Mouse (Mus musculus): ENCODE measurements around the gene Insig1. TPM values are rescaled to one million over a fixed set of nuclear protein-coding genes. Genes with fewer than 3 reads are reported as not detected.
A peak's percentile ranks its signal among the peaks of the same experiment; 100 is the strongest.

Gene Insig1
- total RNA-seq, 2 experiments from 2014 or later: 66.4 to 98.6 TPM

DNA sequence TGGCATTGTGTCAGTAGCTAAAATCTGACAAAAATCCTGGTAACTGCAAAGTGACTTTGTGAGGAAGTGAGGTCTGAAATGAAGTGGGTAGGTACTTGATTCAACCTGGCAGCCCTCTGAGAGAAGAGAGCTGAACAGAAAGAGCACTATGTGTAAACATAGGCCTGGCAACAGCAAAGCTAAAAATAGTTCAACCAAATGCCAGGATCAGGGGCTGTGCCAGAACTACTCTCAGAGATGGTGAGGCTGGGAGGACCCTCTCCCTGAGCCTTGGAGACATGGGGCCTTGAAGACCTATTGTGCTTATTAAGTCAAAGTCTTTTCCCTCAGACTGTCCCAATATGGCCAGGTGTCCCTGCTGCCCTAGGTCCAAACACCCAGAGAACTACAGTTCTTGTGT is 10.7 kb upstream of the Insig1 start:
- intact Hi-C loops (cut with DNase I): no loop called here
- DNase-seq (ENCODE audit: low spot score in 2 of 2): no peak

DNA sequence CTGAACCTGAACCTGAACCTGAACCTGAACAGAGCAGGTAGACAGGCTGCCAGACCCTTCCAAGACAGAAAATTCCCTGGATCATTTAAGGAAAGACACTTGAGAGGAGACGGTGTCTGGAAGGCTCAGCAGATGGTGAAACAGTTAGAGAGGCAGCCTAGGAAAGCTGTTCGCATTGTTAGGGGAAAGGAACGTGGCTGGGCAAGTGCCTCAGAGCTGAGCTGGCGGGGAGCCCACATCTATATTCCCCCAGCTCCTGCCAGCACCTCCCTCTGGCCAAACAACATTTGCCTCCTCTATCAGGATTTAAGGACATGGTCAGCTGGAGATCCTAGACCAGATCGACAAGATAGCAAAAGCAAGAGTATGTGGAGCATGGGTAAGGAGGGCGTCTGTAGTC is 10.2 kb upstream of the Insig1 start:
- intact Hi-C loops (cut with DNase I): no loop called here
- peak; percentile 20 to 28 for DNase-seq (ENCODE audit: low spot score in 2 of 2)

DNA sequence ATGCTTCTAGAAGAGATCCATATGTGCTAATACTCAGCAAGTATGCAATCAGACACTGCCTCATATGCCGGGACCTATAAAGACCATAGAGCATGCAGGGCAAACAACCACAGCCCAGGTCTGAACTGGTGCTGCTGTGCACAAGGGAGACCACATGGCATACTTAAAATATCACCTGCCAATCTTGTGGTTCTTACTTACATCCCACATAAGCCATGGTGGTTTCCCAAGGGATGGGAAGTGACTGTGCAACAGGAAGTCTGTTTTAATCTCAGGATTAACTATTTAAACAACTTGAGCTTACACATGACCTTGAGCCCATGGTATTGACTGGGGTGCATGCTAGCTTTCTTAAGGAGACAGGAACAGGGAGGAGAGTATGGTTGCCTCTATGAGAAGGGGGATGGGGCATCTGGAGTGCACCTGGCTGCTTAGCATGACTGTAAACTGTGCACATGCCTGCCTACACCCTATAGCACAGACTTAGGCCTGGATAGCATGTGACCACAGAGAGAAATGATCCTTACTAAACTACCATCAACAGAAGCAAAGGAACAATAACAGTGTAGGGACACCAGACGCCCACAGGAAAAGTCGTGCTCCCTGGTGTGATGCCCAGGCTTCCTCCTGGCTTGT is 7.1 kb upstream of the Insig1 start:
- DNase-seq (ENCODE audit: low spot score in 2 of 2): no peak
- intact Hi-C loops (cut with DNase I): no loop called here

DNA sequence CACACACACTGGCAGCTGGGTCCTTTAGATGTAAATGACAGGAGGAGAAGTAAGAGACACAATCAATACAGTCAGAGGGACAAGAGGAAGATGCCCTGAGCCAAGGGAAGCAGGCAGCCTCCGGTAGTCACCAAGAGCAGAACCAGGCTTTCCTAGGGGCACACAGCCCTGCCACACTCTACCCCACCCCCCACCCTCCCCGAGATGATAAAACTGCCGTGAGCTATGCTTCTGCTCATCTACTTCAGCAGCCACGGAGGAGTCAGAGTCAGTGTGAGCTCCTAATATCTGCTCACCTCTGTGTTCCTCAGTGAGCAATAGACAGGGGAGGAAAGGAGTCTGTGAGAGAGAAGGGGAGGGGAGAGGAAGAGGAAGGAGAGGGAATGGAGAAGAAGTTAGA is 5.9 kb upstream of the Insig1 start:
- intact Hi-C loops (cut with DNase I): no loop called here
- DNase-seq (ENCODE audit: low spot score in 2 of 2): no peak

DNA sequence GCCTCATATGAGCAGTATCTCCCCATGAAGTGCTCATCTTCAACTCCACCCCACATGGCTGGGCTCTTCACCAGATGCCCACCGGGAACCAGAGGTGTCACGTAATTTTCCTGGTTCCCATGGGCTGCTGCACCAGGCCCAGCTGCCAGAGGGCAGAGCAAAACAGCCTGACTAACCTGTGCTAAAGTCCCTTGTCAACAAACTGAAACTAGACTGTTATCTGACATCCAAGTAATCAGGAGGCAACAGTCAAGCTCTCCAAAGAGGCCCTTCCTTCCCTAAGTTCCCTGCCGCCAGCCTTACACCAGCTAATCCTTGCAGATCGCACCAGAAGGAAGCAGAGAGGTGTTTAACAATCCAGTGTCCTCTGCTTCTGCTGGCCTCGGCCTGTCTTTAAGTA is 4.9 kb upstream of the Insig1 start:
- DNase-seq (ENCODE audit: low spot score in 2 of 2): no peak
- intact Hi-C loops (cut with DNase I): no loop called here

DNA sequence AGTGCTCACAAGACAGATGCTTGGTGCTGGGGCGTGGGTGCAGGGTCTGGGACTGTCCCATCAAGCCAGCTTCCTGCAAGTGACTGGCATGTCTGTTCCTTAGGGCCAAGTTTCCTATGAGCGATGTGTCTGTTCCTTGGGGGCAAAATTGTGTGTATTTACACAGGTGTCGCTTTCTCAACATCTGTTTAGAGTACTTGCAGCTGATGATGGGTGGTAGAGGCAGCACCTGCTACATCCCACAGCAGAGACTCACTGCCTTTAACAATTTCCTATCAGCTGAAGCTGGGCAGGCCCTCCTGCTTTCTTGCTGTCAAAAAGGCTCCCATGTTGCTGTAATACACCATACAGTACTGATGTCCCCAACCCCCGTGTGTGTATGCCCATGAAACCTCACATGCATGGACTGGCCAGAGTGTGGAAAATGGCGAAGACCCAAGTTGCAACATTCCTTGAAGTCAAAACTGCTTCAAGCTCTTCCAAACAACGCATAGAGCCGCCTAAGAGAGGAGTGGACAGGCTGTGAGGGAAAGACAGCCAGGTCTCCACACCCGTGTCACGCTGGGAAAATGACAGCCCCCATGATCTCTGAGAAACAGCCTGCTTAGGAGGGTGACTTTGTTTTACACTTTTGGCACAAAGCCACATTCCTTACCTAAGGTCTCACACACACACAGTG is 875 bp upstream of the Insig1 start:
- intact Hi-C loops (cut with DNase I): loop anchor here (5.0 to 10.0 kb wide), 2 partner anchors 225 to 278 kb away; partner anchors contain the start of genes Htr5a and Paxip1

DNA sequence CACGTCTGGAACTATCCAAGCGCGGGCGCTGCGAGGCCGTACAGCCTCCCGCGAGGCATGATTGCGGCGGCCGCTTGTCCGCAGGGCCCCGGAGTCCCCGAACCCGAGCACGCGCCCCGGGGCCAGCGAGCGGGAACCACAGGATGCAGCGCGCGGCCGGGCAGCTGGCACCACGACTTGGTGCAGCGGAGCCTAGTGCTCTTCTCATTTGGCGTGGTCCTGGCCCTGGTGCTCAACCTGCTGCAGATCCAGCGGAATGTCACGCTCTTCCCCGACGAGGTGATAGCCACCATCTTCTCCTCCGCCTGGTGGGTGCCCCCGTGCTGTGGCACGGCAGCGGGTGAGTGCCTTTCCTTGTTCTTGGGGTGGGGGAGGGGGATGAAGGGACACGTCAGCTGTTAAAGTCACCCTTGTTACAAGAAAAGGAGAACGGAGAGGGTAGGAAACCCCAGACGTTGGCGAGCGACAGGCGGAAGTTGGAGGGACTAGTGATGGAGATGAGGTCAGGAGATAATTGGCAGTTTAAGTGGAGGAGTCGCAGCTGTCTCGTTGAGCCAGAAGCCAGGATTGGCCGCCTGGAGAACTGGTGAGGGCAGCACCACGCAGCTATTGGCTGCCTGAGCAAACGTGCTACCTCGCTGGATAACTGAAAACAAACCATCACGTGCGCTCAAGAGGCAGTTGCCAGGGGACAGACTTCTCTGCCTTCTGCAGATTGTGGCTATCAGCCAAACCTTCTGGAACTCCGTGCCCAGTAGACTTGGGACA is 477 bp downstream of the Insig1 start:
- intact Hi-C loops (cut with DNase I): loop anchor here (5.0 to 10.0 kb wide), 2 partner anchors 227 to 279 kb away; partner anchors contain the start of genes Htr5a and Paxip1

More for the DNA sequence above, 875 bp upstream of the Insig1 start:
- DNase-seq (ENCODE audit: low spot score in 2 of 2): peak in 1 of 2 experiments; percentile 8

DNA sequence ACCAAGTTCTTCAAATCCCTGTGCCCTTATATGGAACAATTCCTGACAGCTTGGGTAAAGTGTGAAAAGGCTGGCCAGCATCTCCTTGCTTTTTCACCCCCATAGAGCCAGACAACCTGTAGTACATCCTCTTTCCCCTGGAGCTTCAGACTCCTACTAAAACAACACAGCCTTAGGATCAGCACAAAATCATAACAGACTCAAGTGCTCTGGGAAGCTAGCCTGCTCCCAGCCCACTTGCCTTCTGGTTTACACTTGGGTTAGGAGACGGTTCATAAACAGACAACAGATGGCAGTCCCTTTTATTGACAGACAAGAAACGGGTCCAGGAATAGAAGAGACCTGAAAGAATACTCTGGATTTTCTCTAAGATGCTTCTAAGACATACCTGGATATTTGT is 8.3 kb downstream of the Insig1 start:
- DNase-seq (ENCODE audit: low spot score in 2 of 2): peak in 1 of 2 experiments; percentile 17
- intact Hi-C loops (cut with DNase I): loop anchor here (10.0 kb wide), 1 partner anchor 235 kb away; the partner anchor contains the start of gene Htr5a

More for the DNA sequence above, 477 bp downstream of the Insig1 start:
- peak; percentile 88 to 89 for DNase-seq (ENCODE audit: low spot score in 2 of 2)

DNA sequence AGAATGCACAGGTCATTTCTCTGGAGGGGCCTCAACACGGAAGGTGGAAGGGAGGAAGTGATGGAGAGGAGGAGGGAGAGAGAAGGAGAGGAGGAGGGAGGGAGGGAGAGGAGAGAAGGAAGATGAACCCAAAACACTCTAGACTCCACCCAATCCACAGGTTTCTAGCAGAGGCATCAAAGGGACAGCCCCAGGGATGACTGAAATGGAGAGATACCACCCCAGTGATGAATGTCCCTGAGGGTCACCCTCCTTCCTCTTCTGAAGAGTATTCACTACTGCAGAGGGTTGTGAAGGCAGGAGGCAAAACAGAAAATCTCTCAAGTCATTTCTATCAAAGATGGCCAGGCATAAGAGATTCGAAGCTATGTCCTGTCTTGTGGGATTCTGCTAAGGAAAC is 10.0 kb downstream of the Insig1 start:
- intact Hi-C loops (cut with DNase I): no loop called here
- no peak for DNase-seq (ENCODE audit: low spot score in 2 of 2)

DNA sequence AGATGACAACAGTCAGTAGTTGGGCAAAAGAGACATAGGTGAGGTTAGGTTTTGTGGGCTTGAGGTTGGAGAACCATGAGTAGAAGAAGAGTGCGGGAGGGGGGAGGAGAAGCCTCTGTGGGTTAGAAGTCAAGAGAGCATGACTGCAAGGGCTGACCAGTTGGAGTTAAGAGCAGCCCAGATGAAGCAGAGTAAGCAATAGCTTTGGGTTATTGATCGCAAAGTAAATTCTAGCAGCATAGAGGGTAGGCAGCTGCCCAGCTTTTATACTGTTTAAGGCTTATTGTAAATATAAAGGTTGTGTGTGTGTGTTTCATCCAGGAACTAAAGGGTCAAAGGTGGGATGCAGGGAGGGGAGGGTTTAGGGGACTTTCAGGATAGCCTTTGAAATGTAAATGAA is 10.7 kb downstream of the Insig1 start:
- DNase-seq (ENCODE audit: low spot score in 2 of 2): no peak
- intact Hi-C loops (cut with DNase I): no loop called here

DNA sequence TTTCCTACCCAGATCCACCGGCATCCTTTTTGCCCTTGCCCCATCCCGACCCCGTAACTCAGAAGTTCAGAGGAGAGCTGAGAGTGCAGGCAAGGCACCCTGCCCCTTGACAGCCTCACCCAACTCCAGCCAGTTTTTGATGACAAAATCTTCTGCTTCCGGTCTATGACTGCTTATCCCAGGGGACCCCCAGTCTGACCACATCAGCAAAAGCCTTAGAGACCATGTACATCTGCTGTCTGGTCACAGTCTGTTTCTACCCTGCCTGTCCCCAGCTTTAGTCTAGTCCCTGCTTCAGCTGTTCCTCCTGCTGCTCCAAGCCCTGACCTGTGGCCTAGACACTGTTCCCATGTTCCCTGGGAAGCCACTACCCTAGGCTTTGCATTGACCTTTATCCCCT is 11.1 kb downstream of the Insig1 start:
- no peak for DNase-seq (ENCODE audit: low spot score in 2 of 2)
- intact Hi-C loops (cut with DNase I): no loop called here

DNA sequence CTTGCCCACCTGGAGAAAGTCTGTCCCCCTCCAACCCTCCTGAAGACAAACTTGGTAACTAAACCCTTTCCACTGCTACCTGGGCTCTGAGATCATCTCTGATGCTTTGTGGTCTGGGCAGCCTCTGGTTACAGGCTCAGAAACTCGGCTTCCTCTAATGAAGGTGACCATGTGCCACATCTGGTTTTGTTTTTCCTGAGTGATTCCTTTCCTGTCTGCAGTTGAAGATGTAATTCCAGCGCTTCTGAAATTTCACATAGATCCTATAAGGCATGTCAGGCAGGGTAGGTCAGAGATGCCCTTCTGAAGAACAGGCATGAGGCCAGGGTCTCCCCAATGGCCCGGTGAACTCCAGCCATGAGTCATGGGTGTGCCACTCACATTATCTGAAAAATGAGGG is 11.6 kb downstream of the Insig1 start:
- no peak for DNase-seq (ENCODE audit: low spot score in 2 of 2)
- intact Hi-C loops (cut with DNase I): no loop called here

DNA sequence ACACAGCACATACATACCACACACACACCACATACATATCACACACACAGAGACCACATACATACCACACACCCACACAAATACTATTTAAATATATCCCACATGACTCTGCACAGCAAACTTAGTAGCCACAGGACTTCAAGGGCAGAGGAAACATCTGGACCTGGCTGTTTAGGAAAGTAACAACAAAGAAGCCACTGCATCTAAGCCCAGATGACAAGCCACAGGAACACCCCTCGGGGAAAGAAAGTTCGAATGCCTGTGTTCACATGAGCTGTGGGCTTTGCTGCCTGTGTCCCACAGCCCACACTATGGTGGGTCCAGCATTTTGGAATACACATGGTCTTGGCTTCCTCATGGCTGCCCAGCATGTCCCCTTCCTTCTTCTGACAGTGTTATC is 13.6 kb downstream of the Insig1 start:
- intact Hi-C loops (cut with DNase I): no loop called here
- DNase-seq (ENCODE audit: low spot score in 2 of 2): no peak

DNA sequence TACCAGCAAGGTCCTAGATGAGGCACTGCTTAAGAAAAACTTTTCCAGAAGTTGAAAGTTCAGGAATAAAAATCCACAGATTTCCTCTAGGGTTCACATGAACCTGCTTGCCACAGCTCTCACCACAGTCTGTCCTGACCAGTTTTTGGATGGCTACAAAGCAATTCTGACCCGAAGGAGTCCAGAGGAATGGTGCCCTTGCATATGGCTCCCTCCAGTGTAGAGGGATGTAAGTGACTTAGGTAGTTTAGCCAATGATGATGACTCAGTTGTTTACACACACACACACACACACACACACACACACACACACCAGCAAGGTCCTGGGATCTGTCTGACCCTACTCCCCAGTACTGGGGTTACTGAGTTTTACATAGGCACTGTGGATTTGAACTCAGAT is 19.4 kb downstream of the Insig1 start:
- intact Hi-C loops (cut with DNase I): loop anchor here (5.0 to 10.0 kb wide), 3 partner anchors 233 to 406 kb away; no protein-coding TSS in a partner anchor
- no peak for DNase-seq (ENCODE audit: low spot score in 2 of 2)

DNA sequence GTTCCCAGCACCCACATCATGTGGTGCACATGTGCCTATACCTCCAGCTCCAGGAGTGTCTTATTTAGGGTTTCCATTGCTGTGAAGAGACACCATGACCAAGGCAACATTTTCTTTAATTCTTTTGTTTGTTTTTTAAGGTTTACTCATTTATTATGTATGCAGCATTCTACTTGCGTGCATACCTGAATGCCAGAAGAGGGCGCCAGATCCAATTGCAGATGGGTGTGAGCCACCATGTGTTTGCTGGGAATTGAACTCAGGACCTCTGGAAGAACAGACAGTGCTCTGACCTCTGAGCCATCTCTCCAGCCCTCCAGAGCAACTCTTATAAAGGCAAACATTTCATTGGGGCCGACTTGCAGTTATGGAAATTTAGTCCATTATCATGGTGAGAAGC is 21.2 kb downstream of the Insig1 start:
- DNase-seq (ENCODE audit: low spot score in 2 of 2): no peak
- intact Hi-C loops (cut with DNase I): loop anchor here (5.0 to 10.0 kb wide), 3 partner anchors 235 to 408 kb away; no protein-coding TSS in a partner anchor

DNA sequence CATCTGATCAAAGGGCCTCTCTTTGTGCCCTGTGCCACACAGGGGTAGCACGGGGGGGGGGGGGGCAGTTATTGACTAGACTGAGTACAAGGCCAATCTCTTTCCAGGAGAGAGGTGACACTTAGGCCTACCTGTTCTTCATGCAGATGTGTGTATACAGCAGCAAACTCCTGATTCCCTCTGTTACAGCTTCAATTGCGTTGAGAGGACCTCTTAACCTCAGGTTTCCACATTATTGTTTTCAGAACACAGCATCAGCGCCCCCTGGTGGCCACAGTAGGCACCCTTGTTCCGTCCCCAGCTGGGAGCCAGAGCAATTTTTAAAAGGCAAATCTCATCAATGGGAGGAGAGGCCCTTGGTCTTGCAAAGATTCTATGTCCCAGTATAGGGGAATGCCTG is 22.7 kb downstream of the Insig1 start:
- peak; percentile 46 to 59 for DNase-seq (ENCODE audit: low spot score in 2 of 2)
- intact Hi-C loops (cut with DNase I): loop anchor here (2.0 to 10.0 kb wide), 4 partner anchors 99 to 409 kb away; no protein-coding TSS in a partner anchor

DNA sequence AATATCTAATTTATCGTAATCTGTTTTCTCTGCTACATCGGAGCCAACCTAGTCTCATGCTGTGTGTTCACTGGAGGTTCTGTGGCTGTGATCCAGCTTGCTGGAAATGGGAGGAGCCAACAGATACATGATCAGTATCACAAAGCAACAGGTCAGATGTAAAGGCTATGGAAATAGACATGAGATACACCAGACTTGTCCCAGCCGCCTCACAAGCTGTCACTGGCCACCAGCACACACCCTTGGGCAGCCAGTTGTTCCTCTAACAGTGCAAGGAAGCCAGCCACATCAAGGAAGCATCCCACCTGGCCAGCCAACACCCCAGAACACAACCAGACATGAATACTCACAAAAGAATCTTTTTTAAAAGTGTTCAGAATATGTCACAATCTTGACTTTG is 23.2 kb downstream of the Insig1 start:
- DNase-seq (ENCODE audit: low spot score in 2 of 2): no peak
- intact Hi-C loops (cut with DNase I): loop anchor here (2.0 to 10.0 kb wide), 4 partner anchors 100 to 410 kb away; no protein-coding TSS in a partner anchor

DNA sequence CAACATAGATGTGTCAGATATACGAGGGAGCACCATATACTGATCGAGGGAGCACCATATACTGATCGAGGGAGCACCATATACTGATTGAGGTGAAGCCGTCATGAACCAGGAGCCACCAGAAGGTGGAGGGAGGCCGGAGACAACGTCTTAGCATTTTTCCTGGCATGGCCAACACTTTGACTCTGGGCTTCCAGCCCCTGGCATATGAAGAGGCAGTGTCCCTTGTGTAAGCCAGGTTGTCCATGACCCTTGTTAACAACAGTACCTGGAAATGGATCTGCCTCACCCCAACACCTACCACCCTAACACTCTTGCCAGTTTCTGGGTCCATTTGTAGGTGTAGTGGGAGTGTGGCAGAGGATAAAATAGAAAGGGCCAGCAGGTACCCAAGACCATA is 23.7 kb downstream of the Insig1 start:
- no peak for DNase-seq (ENCODE audit: low spot score in 2 of 2)
- intact Hi-C loops (cut with DNase I): loop anchor here (2.0 to 10.0 kb wide), 4 partner anchors 100 to 410 kb away; no protein-coding TSS in a partner anchor

DNA sequence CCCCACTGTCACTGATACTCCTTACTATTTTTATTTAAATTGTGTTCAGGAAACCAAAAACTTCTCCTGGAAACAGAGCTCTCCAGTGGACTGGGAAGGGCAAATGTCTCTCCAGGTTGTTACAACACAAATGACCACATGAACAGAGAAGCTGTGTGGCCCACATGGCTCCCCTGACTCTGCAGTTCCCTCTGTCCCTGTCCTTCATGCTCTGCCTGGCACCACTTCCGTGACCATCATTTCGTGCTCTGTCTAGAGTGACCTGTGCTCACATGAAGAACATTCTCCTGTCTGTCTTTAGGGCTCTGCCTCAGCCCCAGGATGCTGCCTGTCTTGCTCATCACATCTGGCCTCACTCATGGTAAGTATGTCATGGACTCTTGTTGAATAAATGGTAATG is 24.5 kb downstream of the Insig1 start:
- DNase-seq (ENCODE audit: low spot score in 2 of 2): no peak
- intact Hi-C loops (cut with DNase I): loop anchor here (2.0 to 10.0 kb wide), 2 partner anchors 101 to 411 kb away; no protein-coding TSS in a partner anchor

DNA sequence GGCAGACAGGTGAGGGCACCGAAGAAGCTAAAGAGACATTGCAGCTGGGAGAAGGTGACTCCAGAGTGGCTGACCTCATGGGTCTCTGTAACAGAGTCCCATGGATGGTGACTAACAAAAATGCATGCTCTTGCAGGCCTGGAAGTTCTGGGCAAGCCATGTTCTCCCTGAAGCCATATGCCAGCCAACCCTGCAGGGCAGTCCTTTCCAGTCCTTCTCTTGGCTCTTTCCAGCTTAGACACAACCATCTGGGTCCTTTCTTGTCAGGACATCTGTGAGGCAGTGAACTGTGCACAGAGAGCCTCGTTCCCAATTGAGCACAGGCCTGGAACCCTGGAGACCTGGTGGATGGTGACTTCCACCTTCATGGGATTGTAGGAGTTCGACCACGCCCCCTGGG is 35.8 kb downstream of the Insig1 start:
- no peak for DNase-seq (ENCODE audit: low spot score in 2 of 2)
- intact Hi-C loops (cut with DNase I): no loop called here
